Mouse (Mus musculus): ENCODE measurements at regions not wholly inside any gene's neighbourhood (a gene's known extent, or its start where the extent isn't known, plus 50 kb on each side); places are given as distances from the start of the nearest gene placed in this dataset.

- DNase-seq (ENCODE audit: low spot score) = no peak
Measured at GRCm38 (mm10) chr7:90059629-90060301, 70.2 kb upstream of the Picalm start.

- no peak for DNase-seq (ENCODE audit: low spot score)
Measured at GRCm38 (mm10) chr7:90060343-90061175, 69.5 kb upstream of the Picalm start.

DNA sequence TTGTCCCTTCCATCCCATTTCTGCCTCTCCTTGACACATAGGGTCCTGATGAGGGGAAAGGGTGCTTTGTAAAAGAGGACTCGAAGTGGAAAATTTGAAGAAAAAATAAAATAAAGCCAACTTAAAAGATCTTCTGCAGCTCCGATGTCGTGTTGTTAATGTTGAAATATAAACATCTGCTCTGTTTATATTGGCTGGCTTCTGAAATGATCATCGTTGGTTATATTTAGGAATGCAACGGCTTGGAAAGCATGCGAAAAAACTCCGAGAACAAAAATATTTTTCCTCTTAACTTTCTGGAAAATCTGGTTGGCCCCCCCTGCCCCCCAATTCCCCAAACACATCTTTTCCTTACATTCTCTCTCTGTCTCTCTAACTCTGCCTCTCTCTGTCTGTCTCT lies 68.3 kb upstream of the Picalm start:
- DNase-seq (ENCODE audit: low spot score) = no peak

GRCm38 (mm10) chr7:90062874-90063273 lies 67.1 kb upstream of the Picalm start:
- DNase-seq (ENCODE audit: low spot score) = no peak

- DNase-seq (ENCODE audit: low spot score) = no peak
Measured at GRCm38 (mm10) chr7:90064198-90064597, 65.8 kb upstream of the Picalm start.

DNA sequence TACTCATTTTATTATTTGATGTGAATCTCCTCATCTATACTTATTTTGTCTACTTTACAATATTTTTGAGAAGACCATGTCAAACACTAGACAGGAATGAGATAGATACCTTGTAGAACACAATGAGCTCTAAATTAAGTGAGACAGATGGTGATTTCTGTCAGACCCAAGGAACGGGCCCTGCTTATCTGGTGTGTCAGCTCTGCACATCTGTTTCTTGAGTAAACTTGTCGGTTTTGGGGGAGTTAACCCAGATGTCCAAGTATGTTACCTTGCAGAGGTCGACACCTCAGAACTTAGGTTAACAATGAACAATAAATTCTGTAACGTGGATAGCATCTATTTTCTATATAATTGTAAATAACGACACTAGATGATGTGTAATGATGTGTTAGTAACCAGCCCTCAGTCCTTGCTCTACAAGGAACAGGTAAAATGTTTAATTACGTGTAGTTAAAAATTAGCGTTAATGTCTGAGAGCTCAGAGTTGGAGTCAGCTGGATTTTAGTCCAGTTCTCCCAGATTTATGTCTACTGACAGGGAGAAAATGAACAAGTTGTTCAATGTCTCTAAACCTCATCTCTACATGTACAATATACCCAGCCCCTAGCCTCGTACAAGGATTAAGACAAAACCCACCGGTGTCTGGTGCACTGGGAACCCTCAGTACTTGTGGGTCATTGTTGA lies 64.6 kb upstream of the Picalm start:
- no peak for DNase-seq (ENCODE audit: low spot score)

DNA sequence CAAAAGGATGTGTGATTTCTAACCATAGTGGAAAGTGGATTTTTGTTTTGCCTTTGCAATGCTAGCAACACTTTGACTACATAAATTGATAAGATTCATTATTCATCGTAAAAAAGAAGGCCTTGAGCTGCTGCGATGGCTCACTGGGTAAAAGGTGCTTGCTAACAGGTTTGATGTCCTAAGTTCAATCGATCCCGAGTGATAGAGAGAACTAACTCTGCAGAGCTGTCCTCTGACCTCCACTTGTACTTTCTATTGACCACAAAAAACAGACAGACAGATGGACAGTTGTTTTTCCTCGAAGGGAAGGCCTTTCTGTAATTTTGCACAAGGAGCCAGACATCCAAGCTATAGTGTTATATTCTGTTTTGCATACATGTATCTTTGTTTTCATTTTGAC lies 63.7 kb upstream of the Picalm start:
- no peak for DNase-seq (ENCODE audit: low spot score)

- DNase-seq (ENCODE audit: low spot score) = no peak
Measured at GRCm38 (mm10) chr7:90067961-90068665, 61.9 kb upstream of the Picalm start.

GRCm38 (mm10) chr7:90070267-90070666 lies 59.7 kb upstream of the Picalm start:
- DNase-seq (ENCODE audit: low spot score) = no peak

- no peak for DNase-seq (ENCODE audit: low spot score)
Measured at GRCm38 (mm10) chr7:90073865-90074264, 56.1 kb upstream of the Picalm start.

GRCm38 (mm10) chr7:90074592-90074991 lies 55.4 kb upstream of the Picalm start:
- DNase-seq (ENCODE audit: low spot score) = no peak

DNA sequence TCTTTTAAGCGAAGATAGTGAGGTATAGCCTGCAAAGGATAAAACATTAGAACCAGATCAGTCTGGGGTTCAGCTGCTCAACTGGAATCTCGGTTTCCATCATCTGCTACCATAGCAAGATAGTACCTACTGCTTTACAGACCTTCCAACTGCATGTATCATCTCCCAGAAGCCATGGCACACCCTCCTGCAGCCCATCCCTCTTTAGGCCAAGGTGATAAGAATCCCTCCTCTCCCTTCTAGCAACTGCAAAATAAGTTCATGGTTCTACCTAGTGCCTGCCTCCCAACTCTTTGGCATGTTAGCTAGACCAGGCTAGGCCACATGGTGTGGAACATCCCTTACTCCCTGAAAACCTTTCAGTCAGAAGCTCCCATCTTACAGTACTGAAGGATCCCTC lies 52.4 kb upstream of the Picalm start:
- no peak for DNase-seq (ENCODE audit: low spot score)

DNA sequence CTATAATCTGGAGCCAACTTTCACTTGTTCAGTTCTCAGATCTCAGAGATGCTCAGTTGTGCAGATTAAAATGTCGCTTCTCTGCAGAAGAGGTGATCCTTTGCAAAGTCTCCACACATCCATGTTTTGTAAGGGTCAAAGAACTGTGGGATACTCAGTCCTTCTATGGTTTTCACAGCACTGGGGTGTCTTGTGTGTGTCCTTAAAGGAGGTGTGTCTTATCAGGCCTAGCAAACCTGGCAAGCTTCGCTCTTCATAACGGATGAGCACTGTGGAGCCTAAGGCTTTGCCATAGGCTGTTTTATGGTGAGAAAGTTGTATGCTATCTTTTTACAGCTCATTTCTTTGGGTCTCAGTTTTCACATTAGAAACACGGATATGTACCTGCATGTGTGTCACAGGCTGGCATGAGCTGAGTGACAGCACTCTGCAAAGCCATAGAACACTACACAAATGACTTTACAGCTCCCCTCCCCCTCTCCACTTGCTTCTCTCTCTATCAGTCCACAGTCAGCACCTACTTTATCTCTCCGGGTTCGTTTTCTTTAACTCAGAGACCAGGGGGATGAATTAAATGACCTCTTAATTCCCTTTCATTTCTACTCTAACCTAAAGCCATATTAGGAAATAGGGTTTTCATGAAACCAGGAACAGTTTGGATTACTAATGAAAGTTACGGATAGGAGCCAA lies 49.8 kb upstream of the Picalm start:
- DNase-seq (ENCODE audit: low spot score) = no peak
